Mouse (Mus musculus) fibroblast of lung, adult 2 months (primary cell): ENCODE results near the gene Cdk13.
A peak's percentile ranks its signal among the peaks of the same experiment; 100 is the strongest.

Experiments
- DNase-seq: peaks from one replicate; pipeline ENCODE4 v3.0.0-alpha.2; 2011; ENCODE audit warnings: low read depth

Cdk13 gene

DNA sequence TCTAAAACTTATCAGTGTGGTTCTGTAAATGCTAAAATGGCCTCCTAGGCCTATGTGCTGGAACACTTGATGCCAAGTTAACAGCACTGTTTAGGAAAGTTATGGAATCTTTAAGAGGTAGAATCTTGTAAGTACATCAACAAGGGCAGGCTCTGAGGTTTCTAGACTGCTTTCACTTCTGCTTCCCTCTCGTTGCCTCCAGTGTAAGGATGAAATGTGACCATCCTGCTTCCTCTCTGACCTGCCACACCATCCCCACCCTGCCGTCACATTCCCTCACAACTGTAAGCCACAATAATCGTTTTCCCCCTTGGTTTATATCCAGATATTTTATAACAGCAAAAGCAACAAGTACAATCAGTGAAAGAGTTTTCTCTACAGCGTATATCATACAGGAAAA lies 49.9 kb downstream of the Cdk13 start:
- DNase-seq, result no peak

DNA sequence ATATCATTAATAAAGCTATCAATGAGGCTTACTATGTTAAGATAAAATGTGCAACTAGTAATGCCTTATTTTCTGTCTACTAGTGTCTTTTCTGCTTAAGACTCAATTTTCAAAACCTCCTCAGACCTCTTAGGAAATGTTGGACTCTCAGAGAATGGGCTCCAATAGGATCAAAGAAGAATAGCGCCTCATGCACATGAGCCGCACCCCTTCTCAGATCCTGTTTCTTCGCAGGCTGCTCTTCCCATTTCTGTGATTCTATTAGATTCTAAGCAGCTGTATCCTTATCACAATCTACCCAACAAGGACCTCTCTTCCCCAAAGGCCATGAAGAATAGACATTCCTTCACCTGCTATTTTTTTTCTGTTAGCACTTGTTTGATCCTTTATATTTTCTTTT lies 76.1 kb downstream of the Cdk13 start:
- DNase-seq, result no peak

DNA sequence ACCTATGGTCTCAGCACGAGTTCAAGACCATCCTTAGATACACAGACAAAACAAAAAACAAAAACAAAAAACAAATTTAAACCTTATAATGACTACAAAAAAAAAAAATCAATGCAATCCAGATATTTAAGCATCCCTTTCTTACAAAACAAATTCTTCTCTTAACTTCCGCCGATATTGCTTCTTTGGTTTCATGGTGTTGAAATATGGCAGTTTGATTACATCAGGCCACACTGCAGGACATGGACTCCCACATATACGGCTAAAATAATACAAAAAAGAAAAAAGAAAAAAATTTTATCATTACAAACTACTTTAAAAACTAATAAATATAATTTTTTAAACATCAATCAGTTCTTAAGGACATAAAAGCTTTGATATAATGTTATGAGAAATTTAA lies 77.0 kb downstream of the Cdk13 start:
- DNase-seq, result no peak

DNA sequence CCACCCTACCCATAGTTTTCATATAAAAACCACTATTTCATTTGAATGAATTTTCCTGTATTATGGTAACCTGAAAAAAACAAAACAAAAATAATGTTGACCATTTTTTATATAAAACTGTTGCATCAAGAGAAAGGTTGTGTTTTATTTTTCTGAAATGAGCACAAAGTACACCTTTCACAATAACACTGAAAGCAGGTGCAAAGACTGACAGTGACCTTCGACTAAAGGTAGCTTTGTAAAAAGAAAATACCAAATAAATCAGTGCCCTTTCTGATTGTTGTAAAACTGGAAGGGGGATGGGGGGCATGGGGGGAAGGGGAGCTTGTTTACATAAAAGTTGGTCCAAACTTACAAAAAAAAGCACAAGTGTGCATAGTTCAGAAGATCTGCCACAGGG lies 87.5 kb downstream of the Cdk13 start:
- DNase-seq, result no peak

- no peak for DNase-seq
Observed at GRCm38 (mm10) chr13:17708784-17709311, 96.0 kb downstream of the Cdk13 start.

DNA sequence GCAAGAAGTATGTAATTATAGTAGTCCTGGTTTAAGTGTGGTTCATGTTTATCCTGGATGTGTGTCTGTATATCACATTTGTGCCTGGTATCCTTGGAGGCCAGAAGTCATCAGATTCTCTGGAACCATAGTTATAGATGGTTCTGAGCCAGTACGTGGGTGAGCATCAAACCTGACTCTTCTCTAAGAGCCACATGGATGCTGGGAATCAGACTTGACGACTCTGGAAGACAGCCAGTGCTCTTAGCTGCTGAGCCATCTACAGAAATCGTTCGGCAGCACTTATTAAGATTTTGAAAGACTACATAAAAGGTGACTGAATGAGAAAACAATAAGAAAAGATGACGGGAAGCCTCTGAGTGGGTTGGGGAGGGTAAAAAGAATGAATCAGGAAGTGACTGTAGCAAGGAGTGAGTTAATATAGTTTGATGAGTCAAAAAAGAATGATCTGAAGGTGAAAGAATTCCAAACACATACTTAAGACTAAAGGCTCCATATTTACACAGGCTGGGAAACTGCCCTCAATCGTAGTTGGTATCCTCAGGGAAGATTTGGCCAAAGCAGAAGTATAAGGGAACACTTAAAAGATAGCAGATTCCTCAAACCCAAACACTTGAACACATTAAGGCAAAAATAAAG lies 99.6 kb downstream of the Cdk13 start:
- DNase-seq, result no peak

GRCm38 (mm10) chr13:17702311-17702710 lies 102.6 kb downstream of the Cdk13 start:
- no peak for DNase-seq

- DNase-seq, result no peak
Observed at GRCm38 (mm10) chr13:17701322-17701721, 103.6 kb downstream of the Cdk13 start.

- no peak for DNase-seq
Observed at GRCm38 (mm10) chr13:17700090-17700715, 104.7 kb downstream of the Cdk13 start.

DNA sequence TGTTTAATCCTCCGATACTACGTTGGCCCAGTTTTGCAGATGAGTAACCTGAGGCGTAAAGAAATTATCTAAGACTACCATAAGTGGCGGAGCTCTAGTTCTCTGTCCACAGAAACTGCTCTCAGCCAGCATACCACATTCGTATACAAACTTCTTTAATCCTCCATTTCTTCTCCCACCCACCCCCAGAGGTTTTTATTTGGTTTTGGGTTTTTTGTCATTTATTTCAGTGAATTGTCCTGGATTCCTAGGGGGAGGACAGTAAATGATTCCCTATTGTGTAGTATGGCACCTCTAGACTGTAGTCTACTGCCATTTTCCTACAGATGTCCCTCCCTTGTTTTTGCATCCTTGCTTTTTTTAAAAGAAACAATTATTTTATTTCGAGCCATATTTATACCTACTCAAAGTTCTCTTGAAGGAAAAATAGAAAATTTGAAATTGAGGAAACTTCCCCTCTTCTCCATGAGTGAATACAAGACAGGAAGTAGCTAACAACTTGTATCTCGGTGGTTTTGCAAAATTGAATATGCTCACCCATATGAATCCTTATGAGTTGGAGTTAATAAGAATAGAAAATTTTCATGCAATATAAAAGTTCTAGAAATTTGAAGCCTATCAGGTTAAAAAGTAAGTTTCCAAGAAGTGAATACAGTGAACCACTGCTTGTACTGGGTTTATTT lies 108.9 kb downstream of the Cdk13 start:
- DNase-seq, result no peak

DNA sequence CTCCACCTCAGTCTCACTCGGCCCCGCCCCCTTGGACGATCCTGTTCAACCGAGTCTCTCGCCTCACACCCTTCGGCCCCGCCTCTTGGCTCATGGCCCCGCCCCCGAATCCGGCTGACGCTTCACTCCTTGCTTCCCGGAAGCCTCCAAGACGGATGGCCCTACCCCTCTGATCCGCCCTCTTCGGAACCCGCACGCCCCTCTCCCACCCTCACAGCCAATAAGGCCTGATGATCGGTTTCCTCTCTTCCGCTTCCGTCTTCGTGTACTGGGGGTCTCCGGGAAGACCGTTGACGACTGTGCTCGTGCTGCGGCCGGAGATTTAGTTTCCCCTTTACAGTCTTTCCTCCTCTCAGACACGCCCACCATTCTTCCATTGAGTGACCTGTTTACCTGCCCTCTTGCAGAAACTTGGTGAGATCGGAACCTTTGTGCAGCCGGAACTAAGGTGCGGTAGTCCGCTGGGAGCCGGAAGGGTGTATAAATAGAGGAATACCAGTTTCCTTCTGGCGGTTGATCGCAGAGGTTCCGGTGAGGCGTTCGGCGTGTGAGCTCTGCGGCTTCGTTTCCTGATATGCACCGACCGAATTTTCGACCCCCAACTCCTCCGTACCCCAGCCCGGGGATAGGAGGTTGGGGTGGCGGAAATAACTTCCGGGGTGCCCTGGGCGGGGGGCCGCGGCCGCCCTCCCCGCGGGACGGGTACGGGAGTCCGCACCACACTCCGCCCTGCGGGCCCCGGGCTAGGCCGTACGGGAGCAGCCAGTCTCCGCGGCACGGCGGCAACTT lies 109.8 kb downstream of the Cdk13 start, which contains the start of the genes Mplkip and Sugct:
Gene Mplkip, plus strand, starts transcription at position 282 of the 789 bp plus-strand sequence.
Gene Sugct, minus strand, starts transcription at position 643 of the 789 bp plus-strand sequence.
- peak; percentile 99 for DNase-seq

DNA sequence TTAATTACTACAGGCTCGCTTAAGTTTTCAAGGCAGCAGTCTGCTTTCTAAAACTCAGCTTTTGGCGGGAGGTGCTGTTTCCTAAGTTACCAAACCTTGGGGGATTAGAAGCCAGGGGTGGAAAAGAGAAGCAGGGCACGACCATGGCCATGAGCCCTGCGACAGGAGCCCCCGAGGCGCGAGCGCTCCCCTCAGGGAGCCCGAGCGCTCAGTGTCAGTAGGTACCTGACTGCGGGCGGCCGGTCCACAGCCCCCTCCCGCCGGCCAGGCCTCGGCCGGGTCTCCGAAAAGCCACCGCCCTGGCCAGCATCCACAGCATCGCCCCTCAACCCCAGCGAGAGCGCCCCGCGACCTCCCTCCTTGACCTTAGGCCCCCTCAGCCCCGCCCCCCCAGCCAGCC lies 110.5 kb downstream of the Cdk13 start:
- no peak for DNase-seq

- no peak for DNase-seq
Observed at GRCm38 (mm10) chr13:17693816-17694215, 111.1 kb downstream of the Cdk13 start.

DNA sequence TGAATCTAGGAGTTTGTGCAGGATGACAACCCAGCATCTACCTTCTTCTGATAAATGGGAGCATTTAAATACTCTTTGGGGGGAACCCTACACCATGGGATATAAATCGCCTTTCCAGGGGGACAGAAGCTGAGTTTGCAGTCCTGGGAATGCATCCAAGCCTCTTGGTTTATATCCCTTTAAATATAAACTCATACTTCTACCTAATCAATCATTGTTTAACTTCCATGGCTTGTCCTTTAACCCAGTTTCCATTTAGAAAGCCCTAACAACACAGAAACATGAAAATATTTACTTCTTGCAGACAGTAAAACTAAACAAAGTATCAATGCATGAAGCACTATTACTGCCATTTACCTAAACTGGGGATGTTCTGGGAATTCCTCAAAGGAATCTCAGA lies 113.5 kb downstream of the Cdk13 start:
- no peak for DNase-seq

- no peak for DNase-seq
Observed at GRCm38 (mm10) chr13:17690686-17691085, 114.2 kb downstream of the Cdk13 start.

GRCm38 (mm10) chr13:17689461-17689860 lies 115.4 kb downstream of the Cdk13 start:
- DNase-seq, result no peak

- no peak for DNase-seq
Observed at GRCm38 (mm10) chr13:17671122-17671521, 133.8 kb downstream of the Cdk13 start.

GRCm38 (mm10) chr13:17667380-17667779 lies 137.5 kb downstream of the Cdk13 start:
- DNase-seq, result no peak
